ENCODE assay signal across 9 mouse cellular contexts in the genomic region with DNA sequence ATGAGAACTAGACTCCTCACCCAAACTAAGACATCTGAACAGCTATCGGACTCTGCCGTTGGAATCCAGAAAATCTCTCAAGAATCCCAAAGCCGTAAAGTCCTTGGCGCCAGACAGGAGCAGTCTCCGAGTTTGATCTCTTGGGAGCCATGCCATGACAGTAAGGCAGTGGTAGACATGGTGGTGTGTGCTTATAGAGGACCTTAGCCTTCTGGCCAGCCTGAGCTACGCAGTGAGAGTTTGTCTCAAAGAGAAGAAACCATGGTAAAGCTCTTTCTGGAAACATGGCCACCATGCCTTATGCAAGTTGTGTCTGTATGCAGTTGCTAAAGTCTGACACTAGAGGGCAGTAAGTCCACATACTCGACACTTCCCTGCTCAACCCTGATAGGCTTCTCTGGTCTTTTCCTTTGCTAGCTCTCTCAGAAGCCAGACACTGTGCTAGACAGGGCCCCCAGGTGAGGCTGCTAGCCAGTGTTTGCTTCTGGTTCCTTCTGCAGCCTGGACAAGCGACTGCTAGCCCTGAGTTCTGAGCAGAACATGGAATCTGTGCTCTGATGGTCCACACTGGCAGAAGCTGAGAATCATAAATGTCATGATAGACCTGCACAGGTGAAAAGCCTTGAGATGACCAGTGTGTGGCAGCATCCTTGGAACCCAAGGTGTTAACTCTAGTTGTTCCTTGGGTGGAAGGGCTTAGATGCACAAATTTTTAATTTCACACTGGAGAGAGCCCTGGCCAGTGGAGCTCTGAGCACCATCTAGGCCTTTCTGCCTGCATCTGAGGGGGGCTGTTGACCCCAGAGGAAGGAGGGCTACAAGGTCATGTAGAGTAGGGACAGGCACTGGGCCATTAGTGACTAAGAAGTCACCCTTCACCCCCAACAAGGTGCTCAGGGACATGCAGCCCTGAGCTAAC. TPM values are rescaled to one million over a fixed set of nuclear protein-coding genes. Genes with fewer than 3 reads are reported as not detected.
DNase-seq lines count a peak whose midpoint lies in the region; ATAC-seq and TF ChIP-seq lines count a peak whose summit lies in the region.
"Not testable (repeated sequence)": the region's sequence is repeated elsewhere in the genome, so short reads cannot be mapped to it uniquely, and the experiment has no call there.
"Had no signal": no experiment of that assay in that cellular context is flagged by ENCODE, and none has a peak within 500 bp of the region (broad histone marks: within the 10 kb centered on the region; RNA-seq: fewer than 3 reads in every experiment).

No protein-coding gene starts in this region.

- H3K36me3 ChIP-seq in E14TG2a.4 (ENCODE audit: insufficient read depth, low read length); kidney, embryonic 16.5 days (ENCODE audit: insufficient read depth, low read length); limb, embryonic 11.5 days (ENCODE audit: control insufficient read depth, insufficient read depth, low read length): not testable (repeated sequence)

- peak; percentile 40 for TF ChIP-seq CTCF in E14TG2a.4 (conservative IDR thresholded peaks at IDR 0.05; ENCODE audit: low read length)

- peak; percentile 82 for ATAC-seq in kidney, embryonic 16.5 days (ENCODE audit: low FRiP score, low TSS enrichment)
- ATAC-seq in limb, embryonic 11.5 days (ENCODE audit: insufficient number of reproducible peaks, low FRiP score, low TSS enrichment, low read depth), result peak; percentile 44; the same call in 1 of the 2 replicates
- peak; percentile 84 for ATAC-seq in megakaryocyte-erythroid progenitor cell, adult 5-6 weeks (replicated peaks; ENCODE audit: low FRiP score, low TSS enrichment, poor library complexity, severe bottlenecking)

- 68% methylated on average over 7 of the region's 8 CpGs for WGBS in kidney, embryonic 16.5 days
- 64% methylated on average over 8 of the region's 8 CpGs for WGBS in limb, embryonic 11.5 days

- peak; percentile 54 for DNase-seq in cerebellum, adult 9-10 months
- peak; percentile 67 to 79 for DNase-seq in frontal cortex, adult 2 months (ENCODE audit: extremely low spot score in 1 of 2, low spot score in 1 of 2)
- peak; percentile 61 for DNase-seq in heart, postnatal 4 days
- DNase-seq in limb, embryonic 11.5 days (ENCODE audit: low spot score), result not testable (repeated sequence)
- peak; percentile 61 to 62 for DNase-seq in right cerebral cortex, postnatal 36 days (ENCODE audit: low spot score in 2 of 2)

- not testable (repeated sequence) for H3K27me3 ChIP-seq in E14TG2a.4 (ENCODE audit: insufficient read depth, low read length); kidney, embryonic 16.5 days (ENCODE audit: insufficient read depth, low read length); limb, embryonic 11.5 days (ENCODE audit: control insufficient read depth, insufficient read depth, low read length)

- not testable (repeated sequence) for H3K9ac ChIP-seq in kidney, embryonic 16.5 days (replicated peaks; ENCODE audit: low read length); limb, embryonic 11.5 days (ENCODE audit: low read length)

- H3K27ac ChIP-seq in kidney, embryonic 16.5 days (ENCODE audit: low read length); limb, embryonic 11.5 days (replicated peaks; ENCODE audit: low read depth, low read length): not testable (repeated sequence)

- H3K4me3 ChIP-seq in E14TG2a.4 (replicated peaks; ENCODE audit: low read length); kidney, embryonic 16.5 days (ENCODE audit: low read length); limb, embryonic 11.5 days (ENCODE audit: low read depth, low read length): not testable (repeated sequence)

- H3K4me2 ChIP-seq in kidney, embryonic 16.5 days (replicated peaks; ENCODE audit: low read depth, low read length); limb, embryonic 11.5 days (ENCODE audit: low read depth, severe bottlenecking): not testable (repeated sequence)

- H3K9me3 ChIP-seq in E14TG2a.4 (ENCODE audit: low read length); kidney, embryonic 16.5 days (ENCODE audit: low read length); limb, embryonic 11.5 days (ENCODE audit: control insufficient read depth, low read length): not testable (repeated sequence)

- not testable (repeated sequence) for H3K4me1 ChIP-seq in E14TG2a.4 (replicated peaks; ENCODE audit: low read depth, low read length); kidney, embryonic 16.5 days (ENCODE audit: insufficient read depth, low read length); limb, embryonic 11.5 days (ENCODE audit: control insufficient read depth, insufficient read depth, low read length)

RNA-seq across cellular contexts. Expression of a gene that starts 17.9 kb away (rescaled TPM):
- polyA plus RNA-seq in frontal cortex, adult 2 months (2012; rRNA removed), result 0.06 and 0.08 TPM in 2 replicates
- total RNA-seq in heart, postnatal 4 days (2021), result not detected
- not detected in 2 replicates for polyA plus RNA-seq in kidney, embryonic 16.5 days (2015; fragmentation: Nextera tagmentation; extraction: Ambion mirVana)
- not detected in 2 replicates for polyA plus RNA-seq in limb, embryonic 11.5 days (2014; fragmentation: Nextera tagmentation; extraction: Ambion mirVana)
- total RNA-seq in megakaryocyte-erythroid progenitor cell, adult 5-6 weeks (2014; fragmentation: Nextera tagmentation), result not detected in 2 replicates
- not detected in 2 replicates for total RNA-seq in megakaryocyte-erythroid progenitor cell, adult 5-6 weeks (2017)

RNA-seq across cellular contexts. Expression of a gene that starts 46.0 kb away (rescaled TPM):
- polyA plus RNA-seq in frontal cortex, adult 2 months (2012; rRNA removed), result not detected in 2 replicates
- not detected for total RNA-seq in heart, postnatal 4 days (2021)
- polyA plus RNA-seq in kidney, embryonic 16.5 days (2015; fragmentation: Nextera tagmentation; extraction: Ambion mirVana), result not detected in 2 replicates
- not detected in 2 replicates for polyA plus RNA-seq in limb, embryonic 11.5 days (2014; fragmentation: Nextera tagmentation; extraction: Ambion mirVana)
- total RNA-seq in megakaryocyte-erythroid progenitor cell, adult 5-6 weeks (2014; fragmentation: Nextera tagmentation), result not detected in 2 replicates
- not detected in 2 replicates for total RNA-seq in megakaryocyte-erythroid progenitor cell, adult 5-6 weeks (2017)
- total RNA-seq: left cerebral cortex, adult 8-10 months had no signal
